ENCODE assay signal across 30 mouse cellular contexts in genomic region chr4:53043819-53044218, GRCm38 (mm10). TPM values are rescaled to one million over a fixed set of nuclear protein-coding genes. Genes with fewer than 3 reads are reported as not detected.
DNase-seq lines count a peak whose midpoint lies in the region; ATAC-seq and TF ChIP-seq lines count a peak whose summit lies in the region.
"Had no signal": no experiment of that assay in that cellular context is flagged by ENCODE, and none has a peak within 500 bp of the region (broad histone marks: within the 10 kb centered on the region; RNA-seq: fewer than 3 reads in every experiment).

No protein-coding gene starts in this region.

- no peak for TF ChIP-seq CTCF in hindbrain, postnatal 0 days (IDR thresholded peaks at IDR 0.05; ENCODE audit: low read depth)
- no peak for TF ChIP-seq CTCF in brain, embryonic 14.5 days (IDR thresholded peaks at IDR 0.05; ENCODE audit: borderline replicate concordance, extremely low read depth, insufficient read depth, insufficient read length)

- H3K4me2 ChIP-seq in hindbrain, postnatal 0 days (ENCODE audit: low read depth, low read length) = no peak overlapping the region
- H3K4me2 ChIP-seq in hindbrain, embryonic 13.5 days = no peak overlapping the region
- H3K4me2 ChIP-seq: hindbrain, embryonic 12.5 days; intestine, embryonic 15.5 days; limb, embryonic 12.5 days; liver, embryonic 11.5 days; neural tube, embryonic 15.5 days had no signal

- H3K27me3 ChIP-seq in hindbrain, postnatal 0 days (ENCODE audit: insufficient read depth, low read length) = no peaks in the 10 kb centered on the region
- no peaks in the 10 kb centered on the region for H3K27me3 ChIP-seq in hindbrain, embryonic 13.5 days
- H3K27me3 ChIP-seq: hindbrain, embryonic 12.5 days; intestine, embryonic 15.5 days; limb, embryonic 12.5 days; neural tube, embryonic 15.5 days had no signal

- H3K9me3 ChIP-seq in hindbrain, postnatal 0 days (ENCODE audit: low read length) = no peaks in the 10 kb centered on the region
- no peaks in the 10 kb centered on the region for H3K9me3 ChIP-seq in hindbrain, embryonic 13.5 days
- H3K9me3 ChIP-seq: embryonic facial prominence, embryonic 10.5 days; hindbrain, embryonic 12.5 days; intestine, embryonic 15.5 days; limb, embryonic 12.5 days; midbrain, embryonic 10.5 days; neural tube, embryonic 15.5 days had no signal

- no peaks in the 10 kb centered on the region for H3K4me1 ChIP-seq in hindbrain, postnatal 0 days (ENCODE audit: insufficient read depth, low read length)
- H3K4me1 ChIP-seq in hindbrain, embryonic 13.5 days (replicated peaks) = peaks cover 16% of the 10 kb centered on the region
- H3K4me1 ChIP-seq: embryonic facial prominence, embryonic 10.5 days; intestine, embryonic 15.5 days; limb, embryonic 12.5 days had no signal

- no peak overlapping the region for H3K4me3 ChIP-seq in hindbrain, postnatal 0 days (ENCODE audit: low read length)
- H3K4me3 ChIP-seq in hindbrain, embryonic 13.5 days = no peak overlapping the region
- H3K4me3 ChIP-seq: embryonic facial prominence, embryonic 10.5 days; hindbrain, embryonic 12.5 days; intestine, embryonic 15.5 days; limb, embryonic 12.5 days; midbrain, embryonic 10.5 days; neural tube, embryonic 15.5 days had no signal

- H3K36me3 ChIP-seq in hindbrain, postnatal 0 days (ENCODE audit: insufficient read depth, low read length) = peaks cover 4% of the 10 kb centered on the region; the same call in 1 of the 2 replicates
- H3K36me3 ChIP-seq in hindbrain, embryonic 13.5 days = peaks cover 28% of the 10 kb centered on the region
- H3K36me3 ChIP-seq: intestine, embryonic 15.5 days had no signal

- H3K9ac ChIP-seq in hindbrain, postnatal 0 days (replicated peaks; ENCODE audit: low read length) = no peak overlapping the region
- no peak overlapping the region for H3K9ac ChIP-seq in hindbrain, embryonic 13.5 days
- H3K9ac ChIP-seq: hindbrain, embryonic 12.5 days; intestine, embryonic 15.5 days; limb, embryonic 12.5 days; liver, postnatal 0 days; neural tube, embryonic 15.5 days had no signal

- H3K27ac ChIP-seq in hindbrain, postnatal 0 days = no peak overlapping the region
- H3K27ac ChIP-seq in hindbrain, embryonic 13.5 days = no peak overlapping the region
- H3K27ac ChIP-seq: embryonic facial prominence, embryonic 10.5 days; hindbrain, embryonic 12.5 days; intestine, embryonic 15.5 days; limb, embryonic 12.5 days; macrophage; midbrain, embryonic 10.5 days; neural tube, embryonic 15.5 days; stomach, postnatal 0 days had no signal

- no peak for ATAC-seq in cerebellum, adult (ENCODE audit: insufficient number of reproducible peaks, low FRiP score, low TSS enrichment)
- ATAC-seq in hindbrain, postnatal 0 days = peak; percentile 75; the same call in 1 of the 2 replicates
- ATAC-seq in hindbrain, embryonic 13.5 days (ENCODE audit: low FRiP score) = no peak
- no peak for ATAC-seq in megakaryocyte-erythroid progenitor cell, adult 5-6 weeks (replicated peaks; ENCODE audit: low FRiP score, low TSS enrichment, poor library complexity, severe bottlenecking)
- ATAC-seq: intestine, embryonic 15.5 days; liver, postnatal 0 days; lung, postnatal 0 days had no signal

- 68% methylated on average over 8 of the region's 8 CpGs for WGBS in hindbrain, postnatal 0 days
- WGBS in hindbrain, embryonic 13.5 days = 92% methylated on average over 8 of the region's 8 CpGs

- TF ChIP-seq POLR2A in brain, embryonic 14.5 days (IDR thresholded peaks at IDR 0.05; ENCODE audit: borderline replicate concordance, extremely low read depth, insufficient read depth, insufficient read length, poor library complexity, severe bottlenecking) = no peak

- peak; percentile 78 to 80 for DNase-seq in cerebellum, postnatal 14 days
- peak; percentile 25 for DNase-seq in hindbrain, postnatal 0 days (ENCODE audit: low spot score)
- DNase-seq in brain, embryonic 14.5 days (ENCODE audit: low read depth) = peak; percentile 70
- peak; percentile 35 to 70 for DNase-seq in layer of hippocampus, postnatal 14 days (ENCODE audit: low spot score in 2 of 2)
- DNase-seq: adrenal gland, postnatal 14 days; cerebellum, adult 11 months; gastrocnemius, postnatal 25 days; kidney, adult 8-10 months; kidney, postnatal 10 days; liver, postnatal 0 days; thymus, adult 2 months; thymus, postnatal 4 days had no signal

RNA-seq across cellular contexts. Expression of gene Nipsnap3b, which starts 32.1 kb away (rescaled TPM):
- 96.6 and 97.0 TPM in 2 replicates for total RNA-seq in hindbrain, postnatal 0 days (2014; rRNA removed)
- polyA plus RNA-seq in hindbrain, postnatal 0 days (2015; fragmentation: Nextera tagmentation; extraction: Ambion mirVana) = 151 and 159 TPM in 2 replicates
- 172 and 173 TPM in 2 replicates for polyA plus RNA-seq in hindbrain, embryonic 13.5 days (2015; fragmentation: Nextera tagmentation; extraction: Ambion mirVana)
- polyA plus RNA-seq in brain, embryonic 14.5 days (2012; rRNA removed) = 76.3 and 76.9 TPM in 2 replicates
- 10 to 100 TPM; 15.0 to 19.5 TPM for total RNA-seq in layer of hippocampus, postnatal 14 days (2021)
- 36.5 and 49.2 TPM in 2 replicates for total RNA-seq in megakaryocyte-erythroid progenitor cell, adult 5-6 weeks (2014; fragmentation: Nextera tagmentation)
- total RNA-seq in megakaryocyte-erythroid progenitor cell, adult 5-6 weeks (2017) = 26.5 and 56.3 TPM in 2 replicates

RNA-seq across cellular contexts. Expression of gene Nipsnap3a, which starts 54.7 kb away (rescaled TPM):
- not detected in 2 replicates for total RNA-seq in hindbrain, postnatal 0 days (2014; rRNA removed)
- not detected in 2 replicates for polyA plus RNA-seq in hindbrain, postnatal 0 days (2015; fragmentation: Nextera tagmentation; extraction: Ambion mirVana)
- polyA plus RNA-seq in hindbrain, embryonic 13.5 days (2015; fragmentation: Nextera tagmentation; extraction: Ambion mirVana) = not detected in 2 replicates
- not detected in 2 replicates for polyA plus RNA-seq in brain, embryonic 14.5 days (2012; rRNA removed)
- not detected for total RNA-seq in layer of hippocampus, postnatal 14 days (2021)
- total RNA-seq in megakaryocyte-erythroid progenitor cell, adult 5-6 weeks (2014; fragmentation: Nextera tagmentation) = not detected in 2 replicates
- total RNA-seq in megakaryocyte-erythroid progenitor cell, adult 5-6 weeks (2017) = not detected in 2 replicates
- total RNA-seq: adrenal gland, postnatal 14 days; gastrocnemius, postnatal 25 days; heart, adult 8-10 months; heart, postnatal 25 days; layer of hippocampus, adult 18-20 months; left cerebral cortex, adult 8-10 months had no signal
- polyA plus RNA-seq: embryonic facial prominence, embryonic 10.5 days; heart, embryonic 14.5 days; hindbrain, embryonic 12.5 days; intestine, embryonic 15.5 days; limb, embryonic 12.5 days; liver, embryonic 11.5 days; liver, postnatal 0 days; lung, postnatal 0 days; macrophage; midbrain, embryonic 10.5 days; neural tube, embryonic 15.5 days; stomach, postnatal 0 days; thymus, adult 2 months had no signal

Comparison
In these comparisons a context has a peak if more than half of its experiments do, and no peak if none do; other contexts are left out.
1. DNase-seq: peak in every context shown above with its lines; median percentile 79 in cerebellum, postnatal 14 days; 70 in brain, embryonic 14.5 days; 52 in layer of hippocampus, postnatal 14 days; 25 in hindbrain, postnatal 0 days.